Mouse (Mus musculus): ENCODE data around the gene Actl6b. TPM values are rescaled to one million over a fixed set of nuclear protein-coding genes. Genes with fewer than 3 reads are reported as not detected.
"Not testable (repeated sequence)": the region's sequence is repeated elsewhere in the genome, so short reads cannot be mapped to it uniquely, and the experiment has no call there.

Actl6b gene
- polyA plus RNA-seq, 1 experiment from 2014 or later, result 0.40 TPM

- Histone ChIP-seq H3K4me2 (replicated peaks; ENCODE audit: low read depth, low read length) (peak overlapping the region; percentile 58), H3K4me1 (ENCODE audit: insufficient read depth, low read length) (peaks cover 56% of the 10 kb centered on the region), H3K9me3 (ENCODE audit: low read length) (no peaks in the 10 kb centered on the region), H3K9ac (replicated peaks; ENCODE audit: low read length) (peak overlapping the region; percentile 66), H3K27me3 (ENCODE audit: insufficient read depth, low read length) (no peaks in the 10 kb centered on the region; the same call in 1 of the 2 replicates), H3K36me3 (ENCODE audit: insufficient read depth, low read length) (peaks cover 12% of the 10 kb centered on the region), H3K4me3 (ENCODE audit: low read length) (peak overlapping the region; percentile 46), H3K27ac (ENCODE audit: low read length) (peak overlapping the region; percentile 96)
- 44% methylated on average over 4 of the region's 4 CpGs for WGBS
- no peak for ATAC-seq (ENCODE audit: low FRiP score, low TSS enrichment)
Measured at GRCm38 (mm10) chr5:137610056-137610455, 56.7 kb downstream of the Actl6b start.

DNA sequence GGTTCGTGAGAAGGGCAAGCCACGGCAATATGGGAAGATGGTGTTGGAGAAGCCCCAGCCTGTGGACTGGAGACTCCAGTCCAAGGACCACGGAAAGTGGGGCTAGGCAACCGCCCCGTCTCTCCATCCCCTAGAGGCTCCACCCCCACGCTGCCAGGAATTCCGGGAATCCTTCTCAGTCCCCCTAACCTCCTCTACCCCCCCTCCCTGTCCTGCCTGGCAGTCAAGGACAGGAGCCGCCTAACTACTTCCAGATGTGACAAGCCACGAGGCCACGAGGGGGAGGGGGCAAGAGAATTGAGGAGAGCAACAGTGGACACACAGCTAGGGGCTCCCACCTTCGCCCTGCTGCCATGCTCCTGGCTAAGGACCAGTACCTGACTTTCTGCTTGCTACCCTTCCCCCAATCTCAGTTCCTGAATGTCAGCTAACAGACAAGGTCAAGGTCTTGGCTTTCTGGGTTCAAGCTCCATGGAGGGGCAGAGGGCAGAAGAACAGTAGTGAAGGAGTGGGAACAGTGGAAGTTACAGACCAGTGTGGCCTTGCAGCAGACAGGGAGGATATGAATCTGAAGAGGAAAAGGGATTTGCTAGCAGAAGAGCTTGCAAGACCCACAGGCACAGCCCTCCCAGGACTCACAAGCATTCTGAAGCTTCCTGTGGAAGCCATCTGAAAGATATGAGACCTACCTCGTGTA is 57.4 kb downstream of the Actl6b start:
- Histone ChIP-seq H3K36me3 (ENCODE audit: insufficient read depth, low read length) (peaks cover 12% of the 10 kb centered on the region), H3K27ac (ENCODE audit: low read length) (peak overlapping the region; percentile 96), H3K9ac (replicated peaks; ENCODE audit: low read length) (peak overlapping the region; percentile 66), H3K4me1 (ENCODE audit: insufficient read depth, low read length) (peaks cover 56% of the 10 kb centered on the region), H3K4me3 (ENCODE audit: low read length) (peak overlapping the region; percentile 46), H3K9me3 (ENCODE audit: low read length) (no peaks in the 10 kb centered on the region), H3K27me3 (ENCODE audit: insufficient read depth, low read length) (no peaks in the 10 kb centered on the region; the same call in 1 of the 2 replicates), H3K4me2 (replicated peaks; ENCODE audit: low read depth, low read length) (peak overlapping the region; percentile 58)
- peak; percentile 59 for ATAC-seq (ENCODE audit: low FRiP score, low TSS enrichment)
- WGBS, result 2% methylated on average over 12 of the region's 12 CpGs

DNA sequence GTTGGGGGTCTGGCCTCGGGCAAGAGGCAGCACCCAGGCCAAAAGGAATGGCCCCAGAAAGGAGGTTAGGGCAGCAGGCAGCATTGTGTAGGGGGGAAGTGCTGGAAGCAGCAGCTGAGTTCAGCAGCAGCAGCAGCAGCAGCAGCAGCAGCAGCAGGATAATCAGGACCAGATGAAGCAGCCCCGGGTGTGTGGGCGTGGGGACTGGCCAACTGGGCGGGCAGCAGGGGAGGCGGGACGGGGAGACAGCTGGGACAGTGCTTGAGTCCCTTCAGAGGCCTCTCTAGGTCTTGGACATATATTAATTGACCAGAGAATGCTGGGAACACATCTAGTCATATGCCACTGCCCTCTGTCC is 57.9 kb downstream of the Actl6b start:
- Histone ChIP-seq H3K27ac (ENCODE audit: low read length) (peak overlapping the region; percentile 96), H3K4me3 (ENCODE audit: low read length) (peak overlapping the region; percentile 46), H3K27me3 (ENCODE audit: insufficient read depth, low read length) (no peaks in the 10 kb centered on the region; the same call in 1 of the 2 replicates), H3K9ac (replicated peaks; ENCODE audit: low read length) (peak overlapping the region; percentile 66), H3K9me3 (ENCODE audit: low read length) (no peaks in the 10 kb centered on the region), H3K4me1 (ENCODE audit: insufficient read depth, low read length) (peaks cover 56% of the 10 kb centered on the region), H3K36me3 (ENCODE audit: insufficient read depth, low read length) (peaks cover 9% of the 10 kb centered on the region), H3K4me2 (replicated peaks; ENCODE audit: low read depth, low read length) (peak overlapping the region; percentile 58)
- 3% methylated on average over 6 of the region's 6 CpGs for WGBS
- ATAC-seq (ENCODE audit: low FRiP score, low TSS enrichment), result peak; percentile 82

DNA sequence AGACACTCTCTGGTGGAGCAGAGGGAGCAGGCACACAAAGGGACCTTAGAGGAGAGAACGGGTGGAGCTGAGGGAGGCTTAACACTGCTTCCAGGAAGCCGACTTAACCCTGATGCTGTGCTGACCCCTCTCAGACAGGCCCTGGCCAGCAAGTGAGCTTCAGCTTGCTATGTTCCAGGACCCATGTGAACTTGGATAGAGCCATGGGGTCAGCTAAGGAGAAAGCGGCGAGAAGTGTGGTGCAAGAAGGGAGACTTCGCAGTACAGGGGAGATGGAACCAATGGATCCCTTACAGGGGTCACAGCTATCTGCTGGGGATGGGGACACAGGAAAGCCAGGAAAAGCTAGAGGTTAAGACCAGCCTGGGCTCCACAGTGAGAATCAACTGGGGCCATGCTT is 59.8 kb downstream of the Actl6b start:
- H3K4me3 ChIP-seq (ENCODE audit: low read length), result no peak overlapping the region
- ATAC-seq (ENCODE audit: low FRiP score, low TSS enrichment), result no peak
- H3K9ac ChIP-seq (replicated peaks; ENCODE audit: low read length), result 0 out of 2 replicates have a peak overlapping the region, but pooled peaks have one; percentile 35
- no peak overlapping the region for H3K27ac ChIP-seq (ENCODE audit: low read length)
- H3K36me3 ChIP-seq (ENCODE audit: insufficient read depth, low read length), result no peaks in the 10 kb centered on the region
- H3K4me1 ChIP-seq (ENCODE audit: insufficient read depth, low read length), result peaks cover 53% of the 10 kb centered on the region
- H3K4me2 ChIP-seq (replicated peaks; ENCODE audit: low read depth, low read length), result no peak overlapping the region
- no peaks in the 10 kb centered on the region; the same call in 1 of the 2 replicates for H3K27me3 ChIP-seq (ENCODE audit: insufficient read depth, low read length)
- no peaks in the 10 kb centered on the region for H3K9me3 ChIP-seq (ENCODE audit: low read length)
- 61% methylated on average over 5 of the region's 5 CpGs for WGBS

DNA sequence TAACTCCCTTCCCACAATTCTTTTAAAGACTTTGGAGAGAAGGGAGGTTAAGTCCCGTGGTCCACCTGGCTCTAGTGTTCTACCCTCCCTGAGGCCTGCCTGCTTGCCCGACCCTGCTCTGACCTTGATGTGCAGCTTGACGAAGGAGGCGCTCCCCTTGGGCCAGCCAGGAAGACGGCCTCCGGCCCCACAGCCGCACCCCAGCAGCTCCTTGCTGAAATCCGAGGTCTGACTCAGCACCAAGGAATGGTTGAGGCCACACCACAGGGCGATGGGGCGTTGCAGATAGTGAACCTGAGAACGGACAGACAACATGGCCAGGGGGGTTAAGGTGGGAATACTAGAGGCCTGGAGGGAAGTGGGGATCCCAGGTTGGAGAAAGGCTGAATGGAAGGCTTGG is 60.2 kb downstream of the Actl6b start, which contains the start of gene Pcolce:
Gene Pcolce, minus strand, starts transcription at position 235 of the 400 bp plus-strand sequence.
- no peak within 1 kb of the TSS for H3K4me3 ChIP-seq (ENCODE audit: low read length)
- H3K9me3 ChIP-seq (ENCODE audit: low read length), result no peaks in the 10 kb centered on the region
- 0 out of 2 replicates have a peak within 1 kb of the TSS, but pooled peaks have one; percentile 2 for H3K4me2 ChIP-seq (replicated peaks; ENCODE audit: low read depth, low read length)
- no peak within 1 kb of the TSS for H3K27ac ChIP-seq (ENCODE audit: low read length)
- ATAC-seq (ENCODE audit: low FRiP score, low TSS enrichment), result no peak
- 0 out of 2 replicates have a peak within 1 kb of the TSS, but pooled peaks have one; percentile 35 for H3K9ac ChIP-seq (replicated peaks; ENCODE audit: low read length)
- 21% methylated on average over 11 of the region's 11 CpGs for WGBS
- H3K4me1 ChIP-seq (ENCODE audit: insufficient read depth, low read length), result peaks cover 48% of the 10 kb centered on the region
- no peaks in the 10 kb centered on the region for H3K36me3 ChIP-seq (ENCODE audit: insufficient read depth, low read length)
- no peaks in the 10 kb centered on the region for H3K27me3 ChIP-seq (ENCODE audit: insufficient read depth, low read length)

- not testable (repeated sequence) for H3K27ac ChIP-seq (ENCODE audit: low read length); H3K27me3 ChIP-seq (ENCODE audit: insufficient read depth, low read length); H3K9ac ChIP-seq (replicated peaks; ENCODE audit: low read length); ATAC-seq (ENCODE audit: low FRiP score, low TSS enrichment); H3K4me2 ChIP-seq (replicated peaks; ENCODE audit: low read depth, low read length); H3K4me3 ChIP-seq (ENCODE audit: low read length); H3K9me3 ChIP-seq (ENCODE audit: low read length); H3K36me3 ChIP-seq (ENCODE audit: insufficient read depth, low read length)
- peaks cover 35% of the 10 kb centered on the region for H3K4me1 ChIP-seq (ENCODE audit: insufficient read depth, low read length)
- 92% methylated on average over 2 of the region's 2 CpGs for WGBS
Measured at GRCm38 (mm10) chr5:137614921-137615320, 61.6 kb downstream of the Actl6b start.

- Histone ChIP-seq H3K9me3 (ENCODE audit: low read length) (no peaks in the 10 kb centered on the region), H3K4me2 (replicated peaks; ENCODE audit: low read depth, low read length) (no peak overlapping the region), H3K27ac (ENCODE audit: low read length) (no peak overlapping the region), H3K4me3 (ENCODE audit: low read length) (no peak overlapping the region), H3K36me3 (ENCODE audit: insufficient read depth, low read length) (no peaks in the 10 kb centered on the region), H3K27me3 (ENCODE audit: insufficient read depth, low read length) (no peaks in the 10 kb centered on the region), H3K9ac (replicated peaks; ENCODE audit: low read length) (no peak overlapping the region), H3K4me1 (ENCODE audit: insufficient read depth, low read length) (peaks cover 31% of the 10 kb centered on the region)
- 85% methylated on average over 7 of the region's 7 CpGs for WGBS
- ATAC-seq (ENCODE audit: low FRiP score, low TSS enrichment), result no peak
Measured at GRCm38 (mm10) chr5:137615347-137615746, 62.0 kb downstream of the Actl6b start.

Small RNA genes lying within 50 kb of the gene (microRNA-seq; reads per million reads assigned to microRNA genes)
- not detected for gene Mir6418

Other genes with a start within 250 kb of the Actl6b start
- 158 and 165 TPM in 2 replicates for gene Srrt, start 245.8 kb upstream of the Actl6b start, polyA plus RNA-seq (2015; fragmentation: Nextera tagmentation; extraction: Ambion mirVana)
- 90.1 and 102 TPM in 2 replicates for gene Trip6, start 239.1 kb upstream of the Actl6b start, polyA plus RNA-seq (2015; fragmentation: Nextera tagmentation; extraction: Ambion mirVana)
- 16.3 and 16.6 TPM in 2 replicates for gene Slc12a9, start 219.9 kb upstream of the Actl6b start, polyA plus RNA-seq (2015; fragmentation: Nextera tagmentation; extraction: Ambion mirVana)
- gene Ephb4, start 203.4 kb upstream of the Actl6b start, polyA plus RNA-seq (2015; fragmentation: Nextera tagmentation; extraction: Ambion mirVana), result 53.7 and 55.3 TPM in 2 replicates
- 0.11 and 0.17 TPM in 2 replicates for gene Zan, start 76.5 kb upstream of the Actl6b start, polyA plus RNA-seq (2015; fragmentation: Nextera tagmentation; extraction: Ambion mirVana)
- 51.2 and 53.0 TPM in 2 replicates for gene Pop7, start 51.0 kb upstream of the Actl6b start, polyA plus RNA-seq (2015; fragmentation: Nextera tagmentation; extraction: Ambion mirVana)
- 11.9 and 12.2 TPM in 2 replicates for gene Gigyf1, start 35.0 kb upstream of the Actl6b start, polyA plus RNA-seq (2015; fragmentation: Nextera tagmentation; extraction: Ambion mirVana)
- gene Epo, start 20.3 kb upstream of the Actl6b start, polyA plus RNA-seq (2015; fragmentation: Nextera tagmentation; extraction: Ambion mirVana), result 0.24 and 0.36 TPM in 2 replicates
- 358 and 388 TPM in 2 replicates for gene Gnb2, start 20.0 kb upstream of the Actl6b start, polyA plus RNA-seq (2015; fragmentation: Nextera tagmentation; extraction: Ambion mirVana)
- gene Tfr2, start 16.3 kb downstream of the Actl6b start, polyA plus RNA-seq (2015; fragmentation: Nextera tagmentation; extraction: Ambion mirVana), result 0.23 and 0.57 TPM in 2 replicates
- 25.2 and 28.6 TPM in 2 replicates for gene Mospd3, start 47.5 kb downstream of the Actl6b start, polyA plus RNA-seq (2015; fragmentation: Nextera tagmentation; extraction: Ambion mirVana)
- 150 and 156 TPM in 2 replicates for gene Pcolce, start 60.3 kb downstream of the Actl6b start, polyA plus RNA-seq (2015; fragmentation: Nextera tagmentation; extraction: Ambion mirVana)
- gene Fbxo24, start 75.5 kb downstream of the Actl6b start, polyA plus RNA-seq (2015; fragmentation: Nextera tagmentation; extraction: Ambion mirVana), result 0.09 and 0.13 TPM in 2 replicates
- 39.5 and 51.8 TPM in 2 replicates for gene Lrch4, start 75.6 kb downstream of the Actl6b start, polyA plus RNA-seq (2015; fragmentation: Nextera tagmentation; extraction: Ambion mirVana)
- 18.4 and 20.9 TPM in 2 replicates for gene Gm20605, start 75.7 kb downstream of the Actl6b start, polyA plus RNA-seq (2015; fragmentation: Nextera tagmentation; extraction: Ambion mirVana)
- 11.7 and 13.3 TPM in 2 replicates for gene Sap25, start 87.8 kb downstream of the Actl6b start, polyA plus RNA-seq (2015; fragmentation: Nextera tagmentation; extraction: Ambion mirVana)
- gene Irs3, start 92.2 kb downstream of the Actl6b start, polyA plus RNA-seq (2015; fragmentation: Nextera tagmentation; extraction: Ambion mirVana), result 0.94 and 1.4 TPM in 2 replicates
- 17.2 and 21.1 TPM in 2 replicates for gene Agfg2, start 131.2 kb downstream of the Actl6b start, polyA plus RNA-seq (2015; fragmentation: Nextera tagmentation; extraction: Ambion mirVana)
- gene Nyap1, start 188.1 kb downstream of the Actl6b start, polyA plus RNA-seq (2015; fragmentation: Nextera tagmentation; extraction: Ambion mirVana), result 2.1 and 2.2 TPM in 2 replicates
- 126 and 129 TPM in 2 replicates for gene Tsc22d4, start 192.2 kb downstream of the Actl6b start, polyA plus RNA-seq (2015; fragmentation: Nextera tagmentation; extraction: Ambion mirVana)
- 26.0 and 32.1 TPM in 2 replicates for gene Ppp1r35, start 225.3 kb downstream of the Actl6b start, polyA plus RNA-seq (2015; fragmentation: Nextera tagmentation; extraction: Ambion mirVana)
- 11.0 and 11.2 TPM in 2 replicates for gene Mepce, start 234.1 kb downstream of the Actl6b start, polyA plus RNA-seq (2015; fragmentation: Nextera tagmentation; extraction: Ambion mirVana)
- 24.8 and 31.8 TPM in 2 replicates for gene Zcwpw1, start 234.3 kb downstream of the Actl6b start, polyA plus RNA-seq (2015; fragmentation: Nextera tagmentation; extraction: Ambion mirVana)